In genomic region chr19:21611725-21612575, GRCm38 (mm10) we compare ENCODE assay signal across 24 mouse cellular contexts. TPM values are rescaled to one million over a fixed set of nuclear protein-coding genes. Genes with fewer than 3 reads are reported as not detected.
DNase-seq lines count a peak whose midpoint lies in the region; ATAC-seq and TF ChIP-seq lines count a peak whose summit lies in the region.
"Had no signal": no experiment of that assay in that cellular context is flagged by ENCODE, and none has a peak within 500 bp of the region (broad histone marks: within the 10 kb centered on the region; RNA-seq: fewer than 3 reads in every experiment).

No protein-coding gene starts in this region.

- no peak for DNase-seq in forebrain, postnatal 0 days
- no peak for DNase-seq in midbrain, postnatal 0 days (ENCODE audit: low spot score)
- DNase-seq in gonadal fat pad, adult 2 months (ENCODE audit: low read depth) = peak; percentile 23
- DNase-seq in splenic B cell, adult 2 months (ENCODE audit: low read depth, low spot score) = peak; percentile 52
- DNase-seq in urinary bladder, postnatal 4 days (ENCODE audit: low spot score in 2 of 2) = no peak
- no peak for DNase-seq in cerebellum, adult 11-12 months
- DNase-seq: adrenal gland, adult 8-10 months; B cell, adult 2 months; cerebellum, postnatal 10 days; gastrocnemius, postnatal 25 days; kidney, postnatal 36 days; layer of hippocampus, adult 9-11 months; liver, embryonic 13.5 days; right cerebral cortex, postnatal 14 days; spleen, adult 18-20 months had no signal

- H3K4me2 ChIP-seq in forebrain, embryonic 13.5 days = no peak overlapping the region
- no peak overlapping the region for H3K4me2 ChIP-seq in forebrain, postnatal 0 days (ENCODE audit: low read depth)
- H3K4me2 ChIP-seq in midbrain, embryonic 13.5 days (replicated peaks) = no peak overlapping the region
- no peak overlapping the region for H3K4me2 ChIP-seq in midbrain, postnatal 0 days (ENCODE audit: low read depth, low read length, poor library complexity, severe bottlenecking)
- H3K4me2 ChIP-seq: embryonic facial prominence, embryonic 13.5 days; hindbrain, embryonic 14.5 days; limb, embryonic 12.5 days; liver, embryonic 13.5 days; lung, embryonic 15.5 days; neural tube, embryonic 13.5 days had no signal

- TF ChIP-seq CTCF in forebrain, postnatal 0 days (IDR thresholded peaks at IDR 0.05; ENCODE audit: low read depth) = no peak
- TF ChIP-seq CTCF in midbrain, postnatal 0 days (IDR thresholded peaks at IDR 0.05) = no peak

- no peak overlapping the region for H3K27ac ChIP-seq in forebrain, embryonic 13.5 days
- no peak overlapping the region for H3K27ac ChIP-seq in forebrain, postnatal 0 days (ENCODE audit: low read depth, low read length)
- H3K27ac ChIP-seq in midbrain, embryonic 13.5 days = no peak overlapping the region
- no peak overlapping the region for H3K27ac ChIP-seq in midbrain, postnatal 0 days (ENCODE audit: low read depth, low read length)
- H3K27ac ChIP-seq: embryonic facial prominence, embryonic 13.5 days; heart, embryonic 10.5 days; hindbrain, embryonic 14.5 days; limb, embryonic 12.5 days; liver, embryonic 13.5 days; lung, embryonic 15.5 days; neural tube, embryonic 13.5 days had no signal

- no peaks in the 10 kb centered on the region for H3K27me3 ChIP-seq in forebrain, embryonic 13.5 days
- H3K27me3 ChIP-seq in forebrain, postnatal 0 days (ENCODE audit: insufficient read depth, low read length) = no peaks in the 10 kb centered on the region
- no peaks in the 10 kb centered on the region for H3K27me3 ChIP-seq in midbrain, embryonic 13.5 days
- no peaks in the 10 kb centered on the region for H3K27me3 ChIP-seq in midbrain, postnatal 0 days (ENCODE audit: insufficient read depth, low read length)
- H3K27me3 ChIP-seq in splenic B cell, adult 2 months (ENCODE audit: control insufficient read depth, insufficient read depth, low read length, poor library complexity, severe bottlenecking) = no peaks in the 10 kb centered on the region; the same call in 1 of the 2 replicates
- H3K27me3 ChIP-seq: embryonic facial prominence, embryonic 13.5 days; limb, embryonic 12.5 days; liver, embryonic 13.5 days; lung, embryonic 15.5 days; neural tube, embryonic 13.5 days had no signal

- H3K9me3 ChIP-seq in forebrain, embryonic 13.5 days (replicated peaks) = no peaks in the 10 kb centered on the region
- H3K9me3 ChIP-seq in forebrain, postnatal 0 days (ENCODE audit: low read length) = no peaks in the 10 kb centered on the region
- H3K9me3 ChIP-seq in midbrain, embryonic 13.5 days = no peaks in the 10 kb centered on the region
- H3K9me3 ChIP-seq in midbrain, postnatal 0 days (ENCODE audit: low read length) = no peaks in the 10 kb centered on the region
- H3K9me3 ChIP-seq: embryonic facial prominence, embryonic 13.5 days; heart, embryonic 10.5 days; limb, embryonic 12.5 days; liver, embryonic 13.5 days; lung, embryonic 15.5 days; neural tube, embryonic 13.5 days had no signal

- no peaks in the 10 kb centered on the region for H3K36me3 ChIP-seq in forebrain, embryonic 13.5 days (ENCODE audit: poor library complexity, severe bottlenecking)
- H3K36me3 ChIP-seq in forebrain, postnatal 0 days (ENCODE audit: insufficient read depth) = no peaks in the 10 kb centered on the region
- H3K36me3 ChIP-seq in midbrain, embryonic 13.5 days = no peaks in the 10 kb centered on the region
- H3K36me3 ChIP-seq in midbrain, postnatal 0 days (ENCODE audit: insufficient read depth, low read length) = no peaks in the 10 kb centered on the region
- peaks cover 3% of the 10 kb centered on the region for H3K36me3 ChIP-seq in splenic B cell, adult 2 months (ENCODE audit: control insufficient read depth, insufficient read depth, low read length, poor library complexity, severe bottlenecking)
- H3K36me3 ChIP-seq: embryonic facial prominence, embryonic 13.5 days; heart, embryonic 10.5 days; limb, embryonic 12.5 days; liver, embryonic 13.5 days; lung, embryonic 15.5 days; neural tube, embryonic 13.5 days had no signal

- H3K4me3 ChIP-seq in forebrain, embryonic 13.5 days = no peak overlapping the region
- no peak overlapping the region for H3K4me3 ChIP-seq in forebrain, postnatal 0 days (ENCODE audit: low read depth, low read length)
- no peak overlapping the region for H3K4me3 ChIP-seq in midbrain, embryonic 13.5 days (replicated peaks)
- H3K4me3 ChIP-seq in midbrain, postnatal 0 days (ENCODE audit: low read depth, low read length) = no peak overlapping the region
- H3K4me3 ChIP-seq: embryonic facial prominence, embryonic 13.5 days; heart, embryonic 10.5 days; limb, embryonic 12.5 days; liver, embryonic 13.5 days; lung, embryonic 15.5 days; neural tube, embryonic 13.5 days had no signal

- 35% methylated on average over 9 of the region's 9 CpGs for WGBS in forebrain, embryonic 13.5 days
- 36% methylated on average over 9 of the region's 9 CpGs for WGBS in forebrain, postnatal 0 days
- 49% methylated on average over 9 of the region's 9 CpGs for WGBS in midbrain, embryonic 13.5 days
- WGBS in midbrain, postnatal 0 days = 67% methylated on average over 9 of the region's 9 CpGs

- no peak overlapping the region for H3K9ac ChIP-seq in forebrain, embryonic 13.5 days
- H3K9ac ChIP-seq in forebrain, postnatal 0 days = no peak overlapping the region
- H3K9ac ChIP-seq in midbrain, embryonic 13.5 days (replicated peaks) = no peak overlapping the region
- no peak overlapping the region for H3K9ac ChIP-seq in midbrain, postnatal 0 days (replicated peaks; ENCODE audit: low read length, poor library complexity, severe bottlenecking)
- H3K9ac ChIP-seq: embryonic facial prominence, embryonic 13.5 days; hindbrain, embryonic 14.5 days; limb, embryonic 12.5 days; liver, embryonic 13.5 days; lung, embryonic 15.5 days; neural tube, embryonic 13.5 days had no signal

- ATAC-seq in forebrain, embryonic 13.5 days = peak; percentile 48; the same call in 1 of the 2 replicates
- ATAC-seq in forebrain, postnatal 0 days = no peak
- ATAC-seq in midbrain, embryonic 13.5 days = 0 out of 2 replicates have a peak, but pooled peaks have one; percentile 40
- ATAC-seq in midbrain, postnatal 0 days (ENCODE audit: low FRiP score) = no peak
- ATAC-seq: intestine, embryonic 16.5 days had no signal

- peaks cover 10% of the 10 kb centered on the region for H3K4me1 ChIP-seq in forebrain, embryonic 13.5 days
- no peaks in the 10 kb centered on the region for H3K4me1 ChIP-seq in forebrain, postnatal 0 days (ENCODE audit: insufficient read depth)
- peaks cover 11% of the 10 kb centered on the region for H3K4me1 ChIP-seq in midbrain, embryonic 13.5 days (replicated peaks)
- H3K4me1 ChIP-seq in midbrain, postnatal 0 days (ENCODE audit: insufficient read depth, low read length) = 0 out of 2 replicates have a peak, but pooled peaks cover 5% of the 10 kb centered on the region
- H3K4me1 ChIP-seq: embryonic facial prominence, embryonic 13.5 days; heart, embryonic 10.5 days; limb, embryonic 12.5 days; lung, embryonic 15.5 days; neural tube, embryonic 13.5 days had no signal

RNA-seq across cellular contexts. Expression of gene 1110059E24Rik, which starts 40.8 kb away (rescaled TPM):
- polyA plus RNA-seq in forebrain, embryonic 13.5 days (2015; fragmentation: Nextera tagmentation; extraction: Ambion mirVana) = 69.9 and 70.3 TPM in 2 replicates
- total RNA-seq in forebrain, postnatal 0 days (2014; rRNA removed) = 36.5 and 45.8 TPM in 2 replicates
- polyA plus RNA-seq in forebrain, postnatal 0 days (2015; fragmentation: Nextera tagmentation; extraction: Ambion mirVana) = 55.5 and 56.9 TPM in 2 replicates
- 68.6 and 69.9 TPM in 2 replicates for polyA plus RNA-seq in midbrain, embryonic 13.5 days (2015; fragmentation: Nextera tagmentation; extraction: Ambion mirVana)
- total RNA-seq in midbrain, postnatal 0 days (2014; rRNA removed) = 26.3 and 30.5 TPM in 2 replicates
- polyA plus RNA-seq in midbrain, postnatal 0 days (2015; fragmentation: Nextera tagmentation; extraction: Ambion mirVana) = 56.6 and 60.8 TPM in 2 replicates
- 5.9 and 7.9 TPM in 2 replicates for polyA plus RNA-seq in gonadal fat pad, adult 2 months (2012; rRNA removed)

RNA-seq across cellular contexts. Expression of gene Abhd17b, which starts 41.0 kb away (rescaled TPM):
- 35.1 and 40.0 TPM in 2 replicates for polyA plus RNA-seq in forebrain, embryonic 13.5 days (2015; fragmentation: Nextera tagmentation; extraction: Ambion mirVana)
- total RNA-seq in forebrain, postnatal 0 days (2014; rRNA removed) = 62.7 and 71.1 TPM in 2 replicates
- polyA plus RNA-seq in forebrain, postnatal 0 days (2015; fragmentation: Nextera tagmentation; extraction: Ambion mirVana) = 42.3 and 45.6 TPM in 2 replicates
- 38.3 and 40.1 TPM in 2 replicates for polyA plus RNA-seq in midbrain, embryonic 13.5 days (2015; fragmentation: Nextera tagmentation; extraction: Ambion mirVana)
- total RNA-seq in midbrain, postnatal 0 days (2014; rRNA removed) = 63.4 and 64.0 TPM in 2 replicates
- polyA plus RNA-seq in midbrain, postnatal 0 days (2015; fragmentation: Nextera tagmentation; extraction: Ambion mirVana) = 44.4 and 49.0 TPM in 2 replicates
- polyA plus RNA-seq in gonadal fat pad, adult 2 months (2012; rRNA removed) = 10.3 and 11.9 TPM in 2 replicates

Comparison
In these comparisons a context has a peak if more than half of its experiments do, and no peak if none do; other contexts are left out.
1. ATAC-seq: peak in forebrain, embryonic 13.5 days (single experiment) and midbrain, embryonic 13.5 days (single experiment); none in forebrain, postnatal 0 days (single experiment) and midbrain, postnatal 0 days (single experiment).
2. DNase-seq: peak in gonadal fat pad, adult 2 months (single experiment) and splenic B cell, adult 2 months (single experiment); none in forebrain, postnatal 0 days (single experiment), midbrain, postnatal 0 days (single experiment), urinary bladder, postnatal 4 days (0 of 2) and cerebellum, adult 11-12 months (single experiment).